Mouse (Mus musculus) embryonic facial prominence, embryonic 11.5 days (tissue): Measurements from ENCODE around the gene Fam104a. TPM values are rescaled to one million over a fixed set of nuclear protein-coding genes. Genes with fewer than 3 reads are reported as not detected.
A peak's percentile ranks its signal among the peaks of the same experiment; 100 is the strongest.
"Not testable (repeated sequence)": the region's sequence is repeated elsewhere in the genome, so short reads cannot be mapped to it uniquely, and the experiment has no call there.

Source experiments
- ATAC-seq: fragments of 200-750 bp; cut with Nextera tagmentation; replicated peaks from 2 replicates; pipeline ENCODE4 v1.8.0; 2017; ENCODE audit warnings: low read depth; ENCODE audit not compliant: insufficient number of reproducible peaks, low FRiP score, low TSS enrichment
- DNase-seq: peaks from one replicate; pipeline ENCODE4 v3.0.0-alpha.2; 2015; ENCODE audit warnings: low spot score
- H3K27ac ChIP-seq: fragments of 300-500 bp; sonication (generic); replicated peaks from 2 replicates; pipeline ENCODE4 v1.5.1; 2014; ENCODE audit warnings: mild to moderate bottlenecking, low read depth, low read length, control low read depth
- H3K27me3 ChIP-seq: fragments of 300-500 bp; sonication (generic); 2 replicates; pipeline ENCODE4 v1.6.1; 2014; ENCODE audit warnings: mild to moderate bottlenecking, low read length, moderate library complexity, mixed read lengths; ENCODE audit not compliant: control insufficient read depth, insufficient read depth
- H3K36me3 ChIP-seq: fragments of 300-500 bp; sonication (generic); replicated peaks from 2 replicates; pipeline ENCODE4 v1.6.1; 2014; ENCODE audit warnings: low read depth, mild to moderate bottlenecking, low read length, moderate library complexity, mixed read lengths; ENCODE audit not compliant: control insufficient read depth, insufficient read depth
- H3K4me1 ChIP-seq: fragments of 300-500 bp; sonication (generic); 2 replicates; pipeline ENCODE4 v1.6.1; 2014; ENCODE audit warnings: low read length, mixed read lengths; ENCODE audit not compliant: control insufficient read depth, insufficient read depth
- H3K4me2 ChIP-seq: fragments of 300-500 bp; sonication (generic); 2 replicates; pipeline ENCODE4 v1.6.1; 2014; ENCODE audit warnings: low read depth, mild to moderate bottlenecking, control low read depth, low read length, moderate library complexity
- H3K4me3 ChIP-seq: fragments of 300-500 bp; sonication (generic); 2 replicates; pipeline ENCODE4 v1.5.1; 2014; ENCODE audit warnings: low read depth, low read length, control low read depth
- H3K9ac ChIP-seq: fragments of 300-500 bp; sonication (generic); replicated peaks from 2 replicates; pipeline ENCODE4 v1.6.1; 2014; ENCODE audit warnings: mild to moderate bottlenecking, control low read depth, low read length
- H3K9me3 ChIP-seq: fragments of 300-500 bp; sonication (generic); replicated peaks from 2 replicates; pipeline ENCODE4 v1.6.1; 2016; ENCODE audit warnings: mild to moderate bottlenecking, low read length, inconsistent platforms, mixed read lengths; ENCODE audit not compliant: control insufficient read depth
- WGBS: fragments of 180-500 bp; shearing (Covaris S2); extraction: QIAGEN DNeasy Blood & Tissue Kit; methylation state at CpG from one replicate; pipeline ENCODE4 v1.1.7; 2014; 5-methylcytosine and 5-hydroxymethylcytosine counted together
- polyA plus RNA-seq: library from polyadenylated mRNA; unstranded; fragments of >200 nt; fragmentation: Nextera tagmentation; extraction: Ambion mirVana; gene quantifications from 2 replicates; pipeline ENCODE4 v1.2.1, GENCODE M21; 2014

Fam104a gene
- polyA plus RNA-seq, 1 experiment from 2014 or later, result 52.0 TPM

DNA sequence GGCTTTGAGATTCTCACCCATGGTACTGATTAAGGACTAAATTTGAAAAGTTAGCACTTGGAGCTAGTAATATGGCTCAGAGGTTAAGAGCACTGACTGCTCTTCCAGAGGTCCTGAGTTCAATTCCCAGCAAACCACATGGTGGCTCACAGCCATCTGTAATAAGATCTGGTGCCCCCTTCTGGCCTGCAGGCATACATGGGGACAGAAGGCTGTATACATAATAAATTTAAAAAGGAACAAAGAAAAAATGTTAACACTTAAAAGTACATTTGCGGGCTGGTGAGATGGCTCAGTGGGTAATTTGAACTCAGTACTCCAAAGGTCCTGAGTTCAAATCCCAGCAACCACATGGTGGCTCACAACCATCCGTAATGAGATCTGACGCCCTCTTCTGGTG lies 23.7 kb downstream of the Fam104a start:
- H3K9ac ChIP-seq, H3K27me3 ChIP-seq, H3K9me3 ChIP-seq, H3K4me3 ChIP-seq, H3K27ac ChIP-seq, H3K4me1 ChIP-seq, DNase-seq, H3K4me2 ChIP-seq, ATAC-seq: not testable (repeated sequence)
- WGBS, result 90% methylated on average over 3 of the region's 3 CpGs
- H3K36me3 ChIP-seq, result peaks cover 14% of the 10 kb centered on the region

DNA sequence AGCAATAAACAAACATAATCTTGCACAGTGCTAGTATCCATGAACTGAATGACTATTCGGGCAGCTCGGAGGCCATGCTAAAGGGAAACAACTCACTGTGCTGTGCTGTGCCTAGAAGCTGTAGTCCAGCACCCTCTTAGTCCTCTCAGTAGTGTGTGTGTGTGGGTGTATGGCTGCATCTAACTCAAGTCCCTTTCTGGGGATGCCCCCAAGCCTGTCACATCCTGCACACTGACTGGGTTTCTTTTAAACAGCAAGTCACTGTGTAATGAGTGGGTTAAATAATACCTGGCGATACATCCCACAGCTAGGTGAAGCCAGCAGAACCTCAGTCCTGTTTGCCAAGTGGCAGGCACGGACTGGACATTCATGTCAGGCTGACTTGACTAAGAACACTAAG lies 25.2 kb downstream of the Fam104a start:
- no peak overlapping the region for H3K4me3 ChIP-seq
- H3K4me2 ChIP-seq, result no peak overlapping the region
- H3K9ac ChIP-seq, result no peak overlapping the region
- peaks cover 14% of the 10 kb centered on the region for H3K36me3 ChIP-seq
- H3K27ac ChIP-seq, result no peak overlapping the region
- H3K27me3 ChIP-seq, result no peaks in the 10 kb centered on the region
- 87% methylated on average over 4 of the region's 4 CpGs for WGBS
- no peak for ATAC-seq
- no peaks in the 10 kb centered on the region; the same call in 1 of the 2 replicates for H3K4me1 ChIP-seq
- no peak for DNase-seq
- no peaks in the 10 kb centered on the region for H3K9me3 ChIP-seq

DNA sequence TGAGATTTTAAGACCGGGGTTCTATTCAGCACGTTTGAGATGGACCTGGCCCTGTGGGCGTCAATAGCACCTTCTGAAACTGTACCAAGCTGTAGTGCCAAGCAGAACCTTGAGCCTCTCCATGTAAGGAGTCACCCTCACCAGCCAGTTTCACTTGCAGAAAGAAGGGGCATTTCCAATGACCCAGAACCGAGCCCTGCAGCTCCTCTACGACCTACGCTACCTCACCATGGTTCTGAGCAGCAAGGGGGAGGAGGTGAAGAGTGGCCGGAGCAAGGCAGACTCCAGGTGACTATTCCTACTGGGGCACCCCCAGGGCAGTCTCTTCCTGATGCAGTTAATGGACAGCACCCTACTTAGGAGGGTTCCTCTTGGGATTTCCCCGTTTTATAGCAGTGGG lies 25.6 kb downstream of the Fam104a start:
- no peaks in the 10 kb centered on the region for H3K27me3 ChIP-seq
- ATAC-seq (no peak), DNase-seq (no peak)
- no peak overlapping the region for H3K27ac ChIP-seq
- H3K9ac ChIP-seq, result no peak overlapping the region
- 87% methylated on average over 8 of the region's 8 CpGs for WGBS
- no peak overlapping the region for H3K4me3 ChIP-seq
- H3K9me3 ChIP-seq, result no peaks in the 10 kb centered on the region
- peaks cover 14% of the 10 kb centered on the region for H3K36me3 ChIP-seq
- H3K4me2 ChIP-seq, result no peak overlapping the region
- no peaks in the 10 kb centered on the region; the same call in 1 of the 2 replicates for H3K4me1 ChIP-seq

DNA sequence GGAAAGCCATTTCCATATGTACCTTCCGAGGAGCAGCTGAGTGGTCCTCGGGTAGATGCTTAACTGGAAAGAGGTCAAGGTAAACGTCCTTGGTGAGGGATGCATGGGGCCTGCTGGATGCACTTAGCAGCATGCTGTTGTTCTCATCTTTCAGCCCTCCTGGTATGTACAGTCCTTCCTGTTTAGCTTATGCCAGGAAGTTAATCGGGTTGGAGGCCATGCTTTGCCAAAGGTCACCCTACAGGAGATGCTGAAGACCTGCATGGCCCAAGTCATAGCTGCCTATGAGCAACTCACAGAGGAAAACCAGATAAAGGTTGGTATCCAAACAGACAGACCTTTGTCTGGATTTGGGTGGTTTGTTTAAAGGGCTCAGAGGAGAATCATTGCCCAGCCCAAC lies 26.7 kb downstream of the Fam104a start:
- Histone ChIP-seq H3K36me3 (peaks cover 14% of the 10 kb centered on the region), H3K9ac (no peak overlapping the region), H3K27ac (no peak overlapping the region), H3K4me1 (no peaks in the 10 kb centered on the region; the same call in 1 of the 2 replicates), H3K4me3 (no peak overlapping the region), H3K27me3 (no peaks in the 10 kb centered on the region), H3K9me3 (no peaks in the 10 kb centered on the region), H3K4me2 (no peak overlapping the region)
- WGBS, result 54% methylated on average over 4 of the region's 4 CpGs
- ATAC-seq, result no peak
- DNase-seq, result no peak

DNA sequence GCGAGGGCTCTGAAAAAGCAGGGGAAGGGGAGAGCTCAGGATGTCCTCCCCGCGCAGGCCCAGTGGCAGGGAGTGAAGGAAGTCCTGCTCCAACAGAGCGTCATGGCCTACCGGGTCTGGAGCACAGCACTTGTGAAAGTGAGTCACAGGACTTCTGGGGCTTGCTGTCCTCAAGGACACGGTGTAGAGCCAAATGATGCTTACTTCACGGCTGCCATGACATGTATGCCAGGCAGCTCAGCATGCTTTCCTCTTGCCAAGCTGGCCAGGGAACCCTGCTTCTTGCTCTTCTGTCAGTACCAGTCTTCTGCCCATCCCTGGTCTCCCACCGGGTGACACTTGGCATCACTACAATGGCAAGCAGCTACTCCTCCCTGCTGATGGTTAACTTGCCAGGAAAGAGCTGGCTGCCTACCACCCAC lies 27.4 kb downstream of the Fam104a start:
- H3K9ac ChIP-seq, result no peak overlapping the region
- ATAC-seq (no peak), DNase-seq (no peak)
- H3K36me3 ChIP-seq, result peaks cover 15% of the 10 kb centered on the region
- H3K4me2 ChIP-seq, result no peak overlapping the region
- no peaks in the 10 kb centered on the region for H3K9me3 ChIP-seq
- no peaks in the 10 kb centered on the region for H3K27me3 ChIP-seq
- 92% methylated on average over 8 of the region's 8 CpGs for WGBS
- no peak overlapping the region for H3K27ac ChIP-seq
- no peak overlapping the region for H3K4me3 ChIP-seq
- H3K4me1 ChIP-seq, result no peaks in the 10 kb centered on the region; the same call in 1 of the 2 replicates

DNA sequence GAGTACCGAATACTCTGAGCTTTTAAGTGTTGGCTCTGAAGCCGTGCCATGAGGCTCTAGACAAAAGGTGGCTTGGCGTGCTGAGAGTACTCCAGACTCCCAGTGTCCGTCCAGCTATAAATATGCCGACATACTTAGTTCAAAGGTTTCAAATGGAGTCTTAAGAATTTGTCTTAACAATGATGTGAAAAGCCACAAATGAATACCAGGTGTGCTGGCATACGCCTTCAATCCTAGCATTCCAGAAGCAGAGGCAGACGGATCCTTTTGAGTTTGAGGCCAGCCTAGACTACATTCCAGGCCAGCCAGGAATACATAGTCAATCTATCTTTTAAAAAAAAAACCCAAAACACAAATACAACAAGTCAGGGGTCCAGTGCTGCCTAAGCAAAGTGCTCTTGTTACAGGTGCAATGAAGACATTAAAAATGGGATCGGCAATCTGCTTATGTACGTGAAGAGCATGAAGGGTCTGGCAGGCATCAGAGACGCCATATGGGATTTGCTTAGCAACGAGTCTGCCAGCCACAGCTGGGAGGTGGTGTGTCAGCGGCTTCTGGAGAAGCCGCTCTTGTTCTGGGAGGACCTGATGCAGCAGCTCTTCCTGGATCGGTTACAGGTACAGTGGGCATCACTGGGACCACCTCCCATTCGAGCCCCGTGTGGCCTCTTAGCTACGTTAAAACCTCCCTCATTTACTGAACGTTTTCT lies 29.2 kb downstream of the Fam104a start:
- H3K9me3 ChIP-seq, result no peaks in the 10 kb centered on the region
- no peak overlapping the region for H3K9ac ChIP-seq
- no peaks in the 10 kb centered on the region; the same call in 1 of the 2 replicates for H3K4me1 ChIP-seq
- no peaks in the 10 kb centered on the region for H3K27me3 ChIP-seq
- H3K27ac ChIP-seq, result no peak overlapping the region
- 56% methylated on average over 18 of the region's 18 CpGs for WGBS
- H3K4me2 ChIP-seq, result no peak overlapping the region
- peak; percentile 72 for DNase-seq
- peaks cover 13% of the 10 kb centered on the region for H3K36me3 ChIP-seq
- no peak overlapping the region for H3K4me3 ChIP-seq
- no peak for ATAC-seq

DNA sequence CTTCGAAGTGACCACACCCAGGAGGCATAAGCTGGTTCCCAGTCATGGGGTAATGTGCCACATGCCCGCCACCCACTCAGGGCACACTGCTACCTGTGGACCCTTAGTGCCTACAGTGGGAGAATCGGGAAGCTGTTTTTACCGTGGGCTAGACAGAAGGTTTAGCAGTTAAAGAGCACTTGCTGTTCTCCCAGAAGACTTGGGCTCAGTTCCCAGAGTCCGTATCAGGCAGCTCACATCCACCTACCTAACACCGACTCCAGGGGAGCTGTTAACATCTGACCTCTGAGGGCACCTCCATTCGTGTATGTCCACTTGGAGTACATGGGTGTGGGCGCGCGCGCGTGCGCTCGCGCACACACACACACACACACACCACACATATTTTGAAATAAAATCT lies 29.9 kb downstream of the Fam104a start:
- Histone ChIP-seq H3K9ac (no peak overlapping the region), H3K4me1 (no peaks in the 10 kb centered on the region; the same call in 1 of the 2 replicates), H3K4me2 (no peak overlapping the region), H3K4me3 (no peak overlapping the region), H3K27me3 (no peaks in the 10 kb centered on the region), H3K9me3 (no peaks in the 10 kb centered on the region), H3K27ac (no peak overlapping the region), H3K36me3 (peaks cover 13% of the 10 kb centered on the region)
- WGBS, result 90% methylated on average over 15 of the region's 15 CpGs
- DNase-seq, result no peak
- ATAC-seq, result no peak

DNA sequence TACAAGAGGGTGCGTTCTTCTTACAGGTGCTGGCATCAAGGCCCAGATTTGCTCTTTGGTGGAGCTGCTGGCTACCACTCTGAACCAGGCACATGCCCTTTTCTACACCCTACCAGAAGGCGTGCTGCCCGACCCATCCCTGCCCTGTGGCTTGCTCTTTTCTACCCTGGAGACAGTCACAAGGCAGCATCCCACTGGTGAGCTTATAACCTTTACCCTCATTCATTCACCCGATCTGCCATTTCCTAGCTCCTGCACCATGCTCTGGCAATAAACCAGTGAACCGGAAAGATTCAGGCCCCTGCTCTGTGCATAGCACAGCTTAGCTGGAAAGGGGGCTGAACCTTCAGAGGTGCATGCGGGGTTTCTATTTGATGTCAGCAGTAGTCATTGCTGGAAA lies 31.4 kb downstream of the Fam104a start:
- H3K4me1 ChIP-seq, result no peaks in the 10 kb centered on the region; the same call in 1 of the 2 replicates
- no peak overlapping the region for H3K4me3 ChIP-seq
- no peak overlapping the region for H3K27ac ChIP-seq
- no peaks in the 10 kb centered on the region for H3K9me3 ChIP-seq
- H3K4me2 ChIP-seq, result no peak overlapping the region
- no peak overlapping the region for H3K9ac ChIP-seq
- no peak for ATAC-seq
- no peaks in the 10 kb centered on the region for H3K27me3 ChIP-seq
- 94% methylated on average over 6 of the region's 6 CpGs for WGBS
- DNase-seq, result no peak
- H3K36me3 ChIP-seq, result peaks cover 13% of the 10 kb centered on the region
